In the genomic region with DNA sequence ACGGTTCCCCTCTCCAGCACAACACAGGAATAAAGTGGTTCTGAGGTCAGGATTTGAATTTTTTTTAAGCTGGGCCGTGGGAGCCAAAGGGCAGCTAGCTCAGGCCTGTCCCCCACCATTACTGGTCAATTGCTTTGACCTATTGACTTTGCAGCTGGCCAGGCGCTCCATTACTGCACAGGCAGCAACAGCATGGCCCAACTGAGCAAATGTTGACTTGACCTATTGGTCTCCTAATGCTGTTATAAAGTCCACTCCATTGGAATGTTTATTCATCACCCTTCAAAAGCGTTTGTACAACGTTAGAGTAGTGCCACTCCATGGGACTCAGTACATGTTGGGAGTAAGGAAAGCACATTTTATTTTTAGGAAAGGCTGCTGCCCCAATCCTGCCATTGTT, we compare ENCODE assay signal across 18 mouse cellular contexts.
DNase-seq lines count a peak whose midpoint lies in the region; ATAC-seq and TF ChIP-seq lines count a peak whose summit lies in the region.
"Had no signal": no experiment of that assay in that cellular context is flagged by ENCODE, and none has a peak within 500 bp of the region (broad histone marks: within the 10 kb centered on the region; RNA-seq: fewer than 3 reads in every experiment).

No protein-coding gene starts in this region.

- H3K4me2 ChIP-seq in midbrain, embryonic 11.5 days: no peak overlapping the region
- H3K4me2 ChIP-seq in liver, embryonic 11.5 days: no peak overlapping the region
- H3K4me2 ChIP-seq in lung, embryonic 14.5 days: no peak overlapping the region
- H3K4me2 ChIP-seq in stomach, postnatal 0 days (replicated peaks; ENCODE audit: low read depth): no peak overlapping the region
- H3K4me2 ChIP-seq: embryonic facial prominence, embryonic 12.5 days; hindbrain, embryonic 14.5 days had no signal

- no peak overlapping the region for H3K9ac ChIP-seq in midbrain, embryonic 11.5 days (ENCODE audit: low read length)
- H3K9ac ChIP-seq in liver, embryonic 11.5 days (ENCODE audit: low read depth, low read length): no peak overlapping the region
- no peak overlapping the region for H3K9ac ChIP-seq in lung, embryonic 14.5 days
- no peak overlapping the region for H3K9ac ChIP-seq in stomach, postnatal 0 days (ENCODE audit: low read length)
- H3K9ac ChIP-seq: embryonic facial prominence, embryonic 12.5 days; hindbrain, embryonic 14.5 days had no signal

- no peak for TF ChIP-seq CTCF in lung, embryonic 14.5 days (IDR thresholded peaks at IDR 0.05; ENCODE audit: low read depth)
- TF ChIP-seq CTCF in stomach, postnatal 0 days (IDR thresholded peaks at IDR 0.05; ENCODE audit: low read depth): no peak
- no peak for TF ChIP-seq CTCF in left cerebral cortex, adult 2 months (IDR thresholded peaks at IDR 0.05)
- TF ChIP-seq CTCF in cerebellum, adult 2 months (IDR thresholded peaks at IDR 0.05; ENCODE audit: borderline replicate concordance, insufficient read depth, low read depth, low read length): no peak

- no peak for TF ChIP-seq EP300 in stomach, postnatal 0 days (optimal IDR thresholded peaks at IDR 0.05)

- 53% methylated on average over 5 of the region's 5 CpGs for WGBS in midbrain, embryonic 10.5 days
- 48% methylated on average over 5 of the region's 5 CpGs for WGBS in midbrain, embryonic 11.5 days
- 48% methylated on average over 5 of the region's 5 CpGs for WGBS in liver, embryonic 11.5 days
- WGBS in lung, embryonic 14.5 days: 18% methylated on average over 5 of the region's 5 CpGs
- 21% methylated on average over 5 of the region's 5 CpGs for WGBS in stomach, postnatal 0 days
- WGBS in cerebellum, adult 2 months: 76% methylated on average over 5 of the region's 5 CpGs

- H3K9me3 ChIP-seq in midbrain, embryonic 10.5 days (replicated peaks): no peaks in the 10 kb centered on the region
- no peaks in the 10 kb centered on the region for H3K9me3 ChIP-seq in midbrain, embryonic 11.5 days (ENCODE audit: control insufficient read depth, low read length)
- H3K9me3 ChIP-seq in liver, embryonic 11.5 days (ENCODE audit: control insufficient read depth, low read length): no peaks in the 10 kb centered on the region
- H3K9me3 ChIP-seq in lung, embryonic 14.5 days (ENCODE audit: low read depth, low read length): no peaks in the 10 kb centered on the region
- H3K9me3 ChIP-seq in stomach, postnatal 0 days (ENCODE audit: control insufficient read depth, low read length): no peaks in the 10 kb centered on the region
- H3K9me3 ChIP-seq: embryonic facial prominence, embryonic 12.5 days had no signal

- no peak overlapping the region for H3K4me3 ChIP-seq in midbrain, embryonic 10.5 days
- no peak overlapping the region for H3K4me3 ChIP-seq in midbrain, embryonic 11.5 days (ENCODE audit: low read depth, low read length)
- no peak overlapping the region for H3K4me3 ChIP-seq in liver, embryonic 11.5 days (ENCODE audit: low read depth, low read length)
- H3K4me3 ChIP-seq in lung, embryonic 14.5 days (ENCODE audit: low read depth, low read length): no peak overlapping the region
- no peak overlapping the region for H3K4me3 ChIP-seq in stomach, postnatal 0 days (ENCODE audit: low read depth, low read length)
- H3K4me3 ChIP-seq in left cerebral cortex, adult 2 months: no peak overlapping the region
- no peak overlapping the region for H3K4me3 ChIP-seq in cerebellum, adult 2 months (replicated peaks; ENCODE audit: insufficient read depth, low read depth, low read length)
- H3K4me3 ChIP-seq: embryonic facial prominence, embryonic 12.5 days; heart, adult 2 months; megakaryocyte, embryonic 14.5 days had no signal

- TF ChIP-seq POLR2A in cerebellum, adult 2 months (IDR thresholded peaks at IDR 0.05; ENCODE audit: borderline replicate concordance, insufficient read depth, low read length): no peak

- ATAC-seq in midbrain, embryonic 11.5 days (ENCODE audit: low FRiP score): no peak
- ATAC-seq in liver, embryonic 11.5 days (replicated peaks; ENCODE audit: low FRiP score): peak; percentile 53; the same call in 1 of the 2 replicates
- ATAC-seq in lung, embryonic 14.5 days (ENCODE audit: insufficient read depth): no peak
- peak; percentile 38; the same call in 1 of the 2 replicates for ATAC-seq in stomach, postnatal 0 days (ENCODE audit: low FRiP score, low TSS enrichment)

- H3K27ac ChIP-seq in midbrain, embryonic 10.5 days (replicated peaks): no peak overlapping the region
- H3K27ac ChIP-seq in midbrain, embryonic 11.5 days (ENCODE audit: low read depth, low read length): no peak overlapping the region
- no peak overlapping the region for H3K27ac ChIP-seq in liver, embryonic 11.5 days (ENCODE audit: low read depth, low read length)
- H3K27ac ChIP-seq in lung, embryonic 14.5 days (ENCODE audit: low read depth): no peak overlapping the region
- H3K27ac ChIP-seq in stomach, postnatal 0 days (replicated peaks): no peak overlapping the region
- no peak overlapping the region for H3K27ac ChIP-seq in left cerebral cortex, adult 2 months
- no peak overlapping the region for H3K27ac ChIP-seq in cerebellum, adult 2 months (ENCODE audit: insufficient read depth, low read length)
- H3K27ac ChIP-seq: embryonic facial prominence, embryonic 12.5 days; heart, adult 2 months; hindbrain, embryonic 14.5 days; kidney, postnatal 0 days had no signal

- peaks cover 25% of the 10 kb centered on the region for H3K27me3 ChIP-seq in midbrain, embryonic 10.5 days (ENCODE audit: low read depth, poor library complexity, severe bottlenecking)
- H3K27me3 ChIP-seq in midbrain, embryonic 11.5 days (ENCODE audit: control insufficient read depth, insufficient read depth, low read length): no peaks in the 10 kb centered on the region
- H3K27me3 ChIP-seq in liver, embryonic 11.5 days (replicated peaks; ENCODE audit: control insufficient read depth, insufficient read depth, low read length): peaks cover 21% of the 10 kb centered on the region
- no peaks in the 10 kb centered on the region for H3K27me3 ChIP-seq in lung, embryonic 14.5 days (ENCODE audit: insufficient read depth, low read length)
- H3K27me3 ChIP-seq in stomach, postnatal 0 days (ENCODE audit: control insufficient read depth, insufficient read depth, low read length): no peaks in the 10 kb centered on the region
- no peaks in the 10 kb centered on the region; the same call in 1 of the 2 replicates for H3K27me3 ChIP-seq in cerebellum, adult 2 months (ENCODE audit: control insufficient read depth, insufficient read depth, low read length)
- H3K27me3 ChIP-seq: embryonic facial prominence, embryonic 12.5 days; megakaryocyte, embryonic 14.5 days had no signal

- DNase-seq in midbrain, embryonic 10.5 days (ENCODE audit: low spot score): peak; percentile 49
- no peak for DNase-seq in midbrain, embryonic 11.5 days (ENCODE audit: low spot score, missing footprints)
- DNase-seq in liver, embryonic 11.5 days (ENCODE audit: low spot score): no peak
- DNase-seq in lung, embryonic 14.5 days: peak; percentile 8
- no peak for DNase-seq in stomach, postnatal 0 days (ENCODE audit: low spot score)
- DNase-seq in left cerebral cortex, postnatal 4 days: no peak
- DNase-seq in left cerebral cortex, adult 2 months (ENCODE audit: extremely low spot score in 1 of 2, low spot score in 2 of 2): no peak
- DNase-seq in cerebellum, adult 2 months: no peak
- DNase-seq: adrenal gland, postnatal 10 days; cerebellum, adult 9-11 months; gastrocnemius, postnatal 10 days; heart, adult 2 months; heart, postnatal 10 days; retina, postnatal 1 day had no signal

- H3K4me1 ChIP-seq in midbrain, embryonic 10.5 days: peaks cover 4% of the 10 kb centered on the region; the same call in 1 of the 2 replicates
- H3K4me1 ChIP-seq in midbrain, embryonic 11.5 days (ENCODE audit: control insufficient read depth, insufficient read depth, low read length): no peaks in the 10 kb centered on the region
- H3K4me1 ChIP-seq in liver, embryonic 11.5 days (replicated peaks; ENCODE audit: control insufficient read depth, insufficient read depth, low read length): no peaks in the 10 kb centered on the region
- no peaks in the 10 kb centered on the region for H3K4me1 ChIP-seq in lung, embryonic 14.5 days (ENCODE audit: insufficient read depth)
- no peaks in the 10 kb centered on the region; the same call in 1 of the 2 replicates for H3K4me1 ChIP-seq in stomach, postnatal 0 days (replicated peaks; ENCODE audit: control insufficient read depth, insufficient read depth)
- no peaks in the 10 kb centered on the region for H3K4me1 ChIP-seq in cerebellum, adult 2 months (ENCODE audit: control insufficient read depth, insufficient read depth, low read length)

- H3K36me3 ChIP-seq in midbrain, embryonic 10.5 days: no peaks in the 10 kb centered on the region
- H3K36me3 ChIP-seq in midbrain, embryonic 11.5 days (ENCODE audit: control insufficient read depth, insufficient read depth, low read length): no peaks in the 10 kb centered on the region
- no peaks in the 10 kb centered on the region for H3K36me3 ChIP-seq in liver, embryonic 11.5 days (ENCODE audit: control insufficient read depth, insufficient read depth, low read length)
- H3K36me3 ChIP-seq in lung, embryonic 14.5 days (ENCODE audit: insufficient read depth): no peaks in the 10 kb centered on the region
- no peaks in the 10 kb centered on the region for H3K36me3 ChIP-seq in stomach, postnatal 0 days (ENCODE audit: control insufficient read depth, insufficient read depth, low read length)
- H3K36me3 ChIP-seq: embryonic facial prominence, embryonic 12.5 days had no signal

- intact Hi-C loops in left cerebral cortex, postnatal 4 days (cut with DNase I): no loop called here
- intact Hi-C loops in left cerebral cortex, adult 2 months (cut with DNase I): no loop called here

Comparison
In these comparisons a context has a peak if more than half of its experiments do, and no peak if none do; other contexts are left out.
1. DNase-seq: peak in midbrain, embryonic 10.5 days (single experiment) and lung, embryonic 14.5 days (single experiment); none in midbrain, embryonic 11.5 days (single experiment), liver, embryonic 11.5 days (single experiment), stomach, postnatal 0 days (single experiment), left cerebral cortex, postnatal 4 days (single experiment), left cerebral cortex, adult 2 months (0 of 2) and cerebellum, adult 2 months (0 of 2).
2. ATAC-seq: peak in liver, embryonic 11.5 days (single experiment) and stomach, postnatal 0 days (single experiment); none in midbrain, embryonic 11.5 days (single experiment) and lung, embryonic 14.5 days (single experiment).